Mouse (Mus musculus): ENCODE data around the gene Hist1h3f.

GRCm38 (mm10) chr13:23529480-23530165, 14.2 kb upstream of the Hist1h3f start:
- TF ChIP-seq CTCF (IDR thresholded peaks at IDR 0.05; ENCODE audit: extremely low read depth, insufficient read depth, low read length) (no peak), POLR2A (IDR thresholded peaks at IDR 0.05; ENCODE audit: extremely low read depth, insufficient read depth, low read length) (no peak)

Measured in cortical plate, adult 2 months (tissue).